Mouse (Mus musculus): ENCODE results near the gene Prkca.
"Not testable (repeated sequence)": the region's sequence is repeated elsewhere in the genome, so short reads cannot be mapped to it uniquely, and the experiment has no call there.

Prkca gene

GRCm38 (mm10) chr11:108098306-108098705 is 245.4 kb downstream of the Prkca start:
- DNase-seq: no peak

GRCm38 (mm10) chr11:108094796-108095195 is 248.9 kb downstream of the Prkca start:
- DNase-seq: no peak

- DNase-seq: no peak
Measured at GRCm38 (mm10) chr11:108093248-108093647, 250.5 kb downstream of the Prkca start.

GRCm38 (mm10) chr11:108091238-108091637 is 252.5 kb downstream of the Prkca start:
- no peak for DNase-seq

- DNase-seq: no peak
Measured at GRCm38 (mm10) chr11:108090706-108091105, 253.0 kb downstream of the Prkca start.

- no peak for DNase-seq
Measured at GRCm38 (mm10) chr11:108088063-108088462, 255.7 kb downstream of the Prkca start.

GRCm38 (mm10) chr11:108087105-108087700 is 256.5 kb downstream of the Prkca start:
- DNase-seq: not testable (repeated sequence)

GRCm38 (mm10) chr11:108082673-108083072 is 261.1 kb downstream of the Prkca start:
- DNase-seq: peak; percentile 30

GRCm38 (mm10) chr11:108079946-108080650 is 263.6 kb downstream of the Prkca start:
- DNase-seq: peak; percentile 26

GRCm38 (mm10) chr11:108079454-108079853 is 264.3 kb downstream of the Prkca start:
- no peak for DNase-seq

- DNase-seq: no peak
Measured at GRCm38 (mm10) chr11:108077514-108077913, 266.2 kb downstream of the Prkca start.

GRCm38 (mm10) chr11:108072606-108073243 is 271.0 kb downstream of the Prkca start:
- no peak for DNase-seq

GRCm38 (mm10) chr11:108071230-108071629 is 272.5 kb downstream of the Prkca start:
- no peak for DNase-seq

- DNase-seq: no peak
Measured at GRCm38 (mm10) chr11:108070038-108070437, 273.7 kb downstream of the Prkca start.

- DNase-seq: no peak
Measured at GRCm38 (mm10) chr11:108068430-108068829, 275.3 kb downstream of the Prkca start.

- no peak for DNase-seq
Measured at GRCm38 (mm10) chr11:108067161-108067560, 276.6 kb downstream of the Prkca start.

- DNase-seq: peak; percentile 46
Measured at GRCm38 (mm10) chr11:108064401-108064800, 279.3 kb downstream of the Prkca start.

GRCm38 (mm10) chr11:108063096-108063495 is 280.6 kb downstream of the Prkca start:
- DNase-seq: no peak

- peak; percentile 69 for DNase-seq
Measured at GRCm38 (mm10) chr11:108061571-108062479, 281.9 kb downstream of the Prkca start.

- no peak for DNase-seq
Measured at GRCm38 (mm10) chr11:108057138-108057537, 286.6 kb downstream of the Prkca start.

GRCm38 (mm10) chr11:108054647-108055046 is 289.1 kb downstream of the Prkca start:
- no peak for DNase-seq

GRCm38 (mm10) chr11:108053746-108054145 is 290.0 kb downstream of the Prkca start:
- DNase-seq: no peak

GRCm38 (mm10) chr11:108041669-108042068 is 302.1 kb downstream of the Prkca start:
- DNase-seq: no peak

Measured in lung, postnatal 36 days (tissue).